Mouse (Mus musculus) right cerebral cortex, postnatal 25 days (tissue): ENCODE measurements around the gene Pnldc1.

Experiments used
- DNase-seq: peaks from one replicate; pipeline ENCODE4 v3.0.0; 2022

Gene Pnldc1

DNA sequence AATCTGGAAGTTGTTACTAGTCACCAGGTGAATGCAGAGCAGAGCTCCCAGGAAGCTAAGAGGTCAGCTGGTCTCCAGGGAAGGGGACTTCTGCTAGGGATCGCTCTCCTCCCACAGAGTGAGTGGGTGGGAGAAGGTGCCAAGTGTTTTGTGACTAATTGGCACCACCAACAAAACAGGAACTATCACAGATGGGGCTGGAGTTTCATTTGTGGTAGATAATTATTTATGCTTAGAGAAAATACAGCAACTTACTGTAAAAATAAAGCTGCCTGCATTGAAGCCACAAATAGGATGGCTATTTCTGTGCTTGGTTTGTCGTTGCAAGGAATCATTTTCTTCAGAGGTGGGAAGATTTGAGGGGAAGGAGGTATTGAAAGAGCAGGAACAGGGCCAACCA is 56.2 kb downstream of the Pnldc1 start:
- peak; percentile 36 for DNase-seq

DNA sequence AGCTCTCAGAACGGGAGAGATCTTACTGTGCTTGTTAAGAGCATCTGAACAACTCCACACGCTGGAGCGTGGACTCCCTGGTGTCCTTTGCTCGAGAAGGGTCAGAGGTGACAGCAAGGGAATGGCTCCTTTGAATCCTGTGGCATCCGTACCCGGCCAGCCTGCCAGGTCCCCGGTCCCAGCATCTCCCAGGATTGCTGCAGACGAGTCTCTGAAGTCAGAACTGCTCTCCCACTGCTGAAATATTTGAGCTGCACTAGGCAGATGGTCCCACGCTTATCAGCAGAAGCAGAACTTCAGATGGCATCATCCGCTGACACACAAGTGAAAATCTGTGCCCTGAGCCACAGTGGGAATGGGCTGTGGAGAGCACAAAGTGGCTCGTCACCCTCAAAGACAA is 58.3 kb downstream of the Pnldc1 start:
- peak; percentile 52 for DNase-seq

DNA sequence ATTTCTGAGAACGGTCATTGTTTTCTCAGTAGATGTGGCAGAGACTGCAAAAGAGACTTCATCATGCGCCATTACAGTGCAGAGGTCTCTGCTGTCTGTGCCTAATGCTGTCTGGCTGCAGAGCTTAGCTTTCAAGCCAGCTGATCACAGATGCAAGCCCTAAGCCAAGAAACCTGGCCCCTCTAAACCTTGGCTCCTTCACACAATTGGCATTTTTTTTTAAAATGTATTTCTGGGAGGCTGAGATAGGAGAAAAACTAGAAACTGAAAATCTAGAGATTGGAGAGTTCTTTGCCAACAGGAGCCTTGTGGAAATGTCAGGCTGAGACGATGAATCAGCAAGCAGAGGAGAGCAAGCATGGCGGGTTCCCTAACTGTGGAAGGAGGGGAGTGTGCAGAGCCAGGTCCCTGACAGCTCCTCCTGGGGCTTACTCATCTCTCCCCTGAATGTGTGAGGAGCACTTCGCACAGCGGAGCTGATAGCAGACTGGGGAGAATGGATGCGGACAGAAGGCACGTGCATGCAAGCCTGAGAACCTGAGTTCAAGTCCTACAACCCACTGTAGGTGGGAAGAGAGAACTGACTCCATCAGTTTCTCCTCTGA is 60.1 kb downstream of the Pnldc1 start:
- peak; percentile 66 for DNase-seq

DNA sequence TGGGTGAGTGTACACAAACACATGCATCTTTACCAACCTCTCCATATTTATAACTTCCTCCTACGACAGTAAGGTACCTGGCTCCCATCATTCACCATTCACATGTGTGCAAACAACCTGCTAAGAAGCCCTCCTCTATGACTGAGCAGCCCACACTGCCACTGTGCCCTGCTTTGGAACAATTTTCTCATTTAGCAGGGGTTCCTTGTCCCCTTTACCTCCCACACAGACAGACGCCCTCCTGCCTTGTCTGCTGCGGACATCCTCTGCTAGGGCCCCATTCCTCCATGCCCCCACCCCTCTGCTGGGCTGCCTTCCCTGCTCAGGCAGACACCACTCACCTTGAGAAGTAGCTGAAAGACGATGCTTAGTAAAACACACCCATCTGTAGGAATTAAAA is 62.3 kb downstream of the Pnldc1 start:
- no peak for DNase-seq

DNA sequence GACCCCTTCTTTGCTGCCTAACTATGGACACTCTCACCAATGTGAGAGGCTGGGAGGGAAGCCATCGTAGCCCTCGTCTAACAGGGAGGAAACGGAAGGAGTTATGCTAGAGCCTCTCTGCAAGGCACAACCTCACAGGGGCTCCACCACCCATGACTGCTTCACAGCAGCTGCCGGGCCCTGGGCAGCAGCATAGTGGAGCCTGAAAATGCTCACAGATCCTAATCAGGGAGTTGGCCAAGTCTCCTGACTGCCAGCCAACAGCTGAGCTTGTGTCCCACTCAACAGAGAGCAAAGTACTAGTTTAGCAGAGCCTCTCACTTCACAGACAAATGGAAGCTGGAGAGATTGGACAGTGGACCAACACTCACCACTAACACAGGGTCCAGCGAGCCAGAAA is 63.6 kb downstream of the Pnldc1 start:
- peak; percentile 55 for DNase-seq

DNA sequence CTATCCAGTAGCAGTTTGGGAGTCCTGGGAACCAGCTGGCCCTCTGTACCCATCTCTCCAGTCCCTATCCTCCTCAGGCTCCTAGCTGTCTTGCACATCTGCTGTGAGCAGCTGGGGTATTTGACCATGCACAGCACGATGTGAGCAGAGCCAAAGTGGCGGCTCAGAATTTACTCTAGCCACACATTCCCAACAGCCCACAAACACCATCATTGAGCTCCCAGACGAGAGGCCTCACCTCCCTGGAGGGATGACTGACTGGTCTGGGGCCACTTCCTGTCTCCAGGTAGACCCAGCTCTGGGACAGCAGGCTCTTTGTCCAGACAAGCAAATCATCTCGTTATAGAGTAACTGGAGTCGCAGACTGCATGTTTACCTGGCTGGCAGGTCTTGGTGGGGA is 64.2 kb downstream of the Pnldc1 start:
- no peak for DNase-seq

DNA sequence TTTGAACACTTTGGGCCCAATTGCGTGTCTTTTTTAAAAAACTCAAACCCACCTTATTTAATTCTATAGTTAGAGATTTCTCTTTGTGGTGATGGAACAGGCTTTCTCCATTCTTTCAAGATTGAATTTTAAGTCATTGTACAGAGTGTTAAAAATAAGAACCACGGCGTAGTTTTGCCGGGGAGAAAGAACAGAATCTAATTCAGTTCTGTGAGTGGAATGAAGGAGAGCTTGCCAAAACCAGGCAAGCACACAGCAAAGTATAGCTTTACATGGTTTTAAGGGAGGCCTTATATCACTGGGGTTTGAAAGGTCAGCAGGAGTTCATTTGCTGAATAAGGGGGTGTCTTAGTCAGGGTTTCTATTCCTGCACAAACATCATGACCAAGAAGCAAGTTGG is 65.5 kb downstream of the Pnldc1 start:
- no peak for DNase-seq

DNA sequence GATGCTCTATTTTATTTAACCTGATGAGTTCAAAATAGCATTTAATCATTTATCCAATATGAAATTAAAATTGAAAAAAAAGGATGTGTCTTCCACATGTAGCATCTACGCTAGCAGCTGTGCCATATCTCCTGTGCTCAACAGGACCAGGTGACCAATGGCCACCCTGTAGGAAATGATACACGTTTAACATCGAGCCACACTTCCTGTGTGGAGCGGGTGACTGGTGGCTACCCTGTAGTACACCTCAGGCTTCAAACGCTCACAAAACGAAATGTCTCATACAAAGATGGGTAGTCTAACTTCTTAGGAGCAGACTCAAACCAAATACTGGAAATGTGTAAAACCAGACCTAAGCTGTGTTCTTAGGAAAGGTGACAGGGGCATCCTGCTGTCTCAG is 66.2 kb downstream of the Pnldc1 start:
- no peak for DNase-seq

DNA sequence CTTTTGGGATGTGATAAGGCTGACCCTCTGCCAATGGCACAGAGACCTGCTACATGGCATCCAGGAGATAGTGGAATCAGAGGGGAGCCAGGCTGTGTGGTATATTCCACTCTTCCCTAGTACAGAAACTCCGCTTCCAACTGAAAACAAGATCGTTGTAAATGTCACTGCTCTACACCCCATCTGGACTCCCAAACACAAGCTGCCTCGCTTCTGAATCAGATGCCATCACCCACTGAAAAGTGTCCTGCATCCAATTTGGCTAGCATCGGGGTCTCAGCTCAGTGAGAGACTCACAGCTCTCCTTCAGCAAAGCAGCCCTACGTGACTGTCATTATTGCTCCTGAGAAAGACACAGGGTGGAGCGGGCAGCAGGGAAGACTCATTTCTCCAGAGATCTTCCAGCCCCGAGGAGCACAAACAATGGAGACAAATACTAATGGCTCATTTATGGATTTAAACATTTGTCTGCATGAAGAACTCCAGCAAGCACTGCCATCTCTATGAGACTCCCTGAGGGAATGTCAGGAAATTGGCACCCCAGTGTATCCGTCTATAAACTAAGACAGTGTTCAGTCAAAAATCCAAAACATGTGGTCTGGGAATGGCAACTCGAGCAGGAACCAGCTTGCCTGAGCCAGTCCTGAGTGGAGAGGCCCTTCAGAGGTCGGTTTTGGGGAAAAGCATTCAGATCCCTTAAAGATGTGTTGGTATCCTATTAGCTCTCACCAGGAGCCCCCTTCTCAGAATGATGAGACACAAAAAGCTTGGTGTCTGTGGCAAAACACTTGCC is 70.4 kb downstream of the Pnldc1 start:
- peak; percentile 66 for DNase-seq
